Mouse (Mus musculus): Measurements from ENCODE around the gene Phf21a. TPM values are rescaled to one million over a fixed set of nuclear protein-coding genes. Genes with fewer than 3 reads are reported as not detected.

Phf21a gene
- polyA plus RNA-seq, 1 experiment from 2014 or later: 7.3 TPM

DNA sequence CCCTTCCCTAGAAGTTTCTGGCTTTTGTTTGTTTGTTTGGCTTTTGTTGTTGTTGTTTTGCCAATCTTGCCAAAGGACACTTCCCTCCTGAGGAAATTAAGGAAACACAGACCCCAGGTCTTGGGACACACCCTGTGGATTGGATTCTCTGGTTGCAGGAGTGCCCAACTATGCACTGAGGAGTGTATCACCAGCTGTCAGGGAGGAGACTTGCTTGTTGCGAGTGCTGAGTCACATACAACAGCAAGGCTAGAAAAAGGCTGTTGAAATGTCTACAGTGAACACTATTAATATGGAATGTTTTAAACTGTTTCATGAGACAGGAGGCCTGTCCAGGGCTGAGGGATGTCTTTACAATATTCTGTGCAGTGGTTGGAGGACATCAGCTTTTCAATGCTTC is 26.0 kb upstream of the Phf21a start:
- Histone ChIP-seq H3K27ac (replicated peaks) (no peak overlapping the region), H3K4me1 (replicated peaks; ENCODE audit: control insufficient read depth, insufficient read depth) (no peaks in the 10 kb centered on the region), H3K27me3 (ENCODE audit: control insufficient read depth, insufficient read depth, low read length) (no peaks in the 10 kb centered on the region), H3K9me3 (ENCODE audit: control insufficient read depth, low read length) (no peaks in the 10 kb centered on the region), H3K36me3 (ENCODE audit: control insufficient read depth, insufficient read depth, low read length) (no peaks in the 10 kb centered on the region), H3K4me3 (ENCODE audit: low read depth, low read length) (no peak overlapping the region), H3K9ac (ENCODE audit: low read length) (no peak overlapping the region), H3K4me2 (replicated peaks; ENCODE audit: low read depth) (no peak overlapping the region)
- TF ChIP-seq CTCF (IDR thresholded peaks at IDR 0.05; ENCODE audit: low read depth): no peak
- no peak for TF ChIP-seq EP300 (optimal IDR thresholded peaks at IDR 0.05)
- DNase-seq (ENCODE audit: low spot score) (no peak), ATAC-seq (ENCODE audit: low FRiP score, low TSS enrichment) (peak; percentile 65; the same call in 1 of the 2 replicates)
- 23% methylated on average over 1 of the region's 1 CpGs for WGBS

- 40% methylated on average over 3 of the region's 3 CpGs for WGBS
- Histone ChIP-seq H3K27ac (replicated peaks) (no peak overlapping the region), H3K36me3 (ENCODE audit: control insufficient read depth, insufficient read depth, low read length) (no peaks in the 10 kb centered on the region), H3K4me3 (ENCODE audit: low read depth, low read length) (no peak overlapping the region), H3K9ac (ENCODE audit: low read length) (no peak overlapping the region), H3K27me3 (ENCODE audit: control insufficient read depth, insufficient read depth, low read length) (no peaks in the 10 kb centered on the region), H3K4me1 (replicated peaks; ENCODE audit: control insufficient read depth, insufficient read depth) (no peaks in the 10 kb centered on the region), H3K9me3 (ENCODE audit: control insufficient read depth, low read length) (no peaks in the 10 kb centered on the region), H3K4me2 (replicated peaks; ENCODE audit: low read depth) (no peak overlapping the region)
- no peak for ATAC-seq (ENCODE audit: low FRiP score, low TSS enrichment)
- TF ChIP-seq CTCF (IDR thresholded peaks at IDR 0.05; ENCODE audit: low read depth): no peak
- TF ChIP-seq EP300 (optimal IDR thresholded peaks at IDR 0.05): no peak
- no peak for DNase-seq (ENCODE audit: low spot score)
These were observed 25.3 kb upstream of the Phf21a start for GRCm38 (mm10) chr2:92067600-92067999.

DNA sequence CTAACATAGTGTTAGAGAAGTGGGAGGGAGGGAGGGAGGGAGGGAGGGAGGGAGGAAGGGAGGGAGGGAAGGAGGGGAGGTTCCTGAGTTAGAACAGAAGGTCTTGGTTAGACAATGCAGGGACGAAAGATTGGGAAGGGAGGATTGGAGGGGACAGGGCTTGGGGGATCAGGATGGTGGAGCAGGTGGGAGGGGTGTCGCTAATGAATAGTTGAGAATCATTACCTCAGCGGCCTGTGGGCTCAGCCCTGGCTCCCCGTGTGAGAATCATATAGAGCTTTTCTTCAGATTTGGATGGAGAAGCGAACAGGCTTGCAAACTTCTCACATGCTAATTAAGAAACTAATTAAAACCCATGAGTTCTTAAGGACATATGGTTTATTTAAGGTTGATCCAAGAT is 23.3 kb upstream of the Phf21a start:
- 75% methylated on average over 5 of the region's 5 CpGs for WGBS
- ATAC-seq (ENCODE audit: low FRiP score, low TSS enrichment): no peak
- TF ChIP-seq EP300 (optimal IDR thresholded peaks at IDR 0.05) (no peak), CTCF (IDR thresholded peaks at IDR 0.05; ENCODE audit: low read depth) (no peak)

DNA sequence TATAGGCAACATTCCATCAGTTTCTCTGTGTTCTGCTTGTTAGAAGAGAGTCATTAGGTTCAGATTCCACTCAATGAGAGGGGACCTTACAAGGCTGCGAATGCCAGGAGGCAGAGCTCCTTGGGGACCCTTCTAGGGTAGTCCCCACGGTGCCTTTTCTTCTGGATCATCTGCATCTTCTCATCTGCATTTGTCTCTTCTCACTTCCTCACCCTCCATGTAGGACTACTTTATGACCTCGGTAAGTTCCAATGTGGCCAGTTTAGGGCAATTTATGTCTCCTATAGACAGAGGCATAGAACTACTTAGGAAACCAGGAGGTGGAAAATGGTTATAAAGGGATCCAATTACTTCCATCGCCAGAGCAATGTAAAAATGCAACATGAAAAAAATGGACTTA is 21.8 kb upstream of the Phf21a start:
- ATAC-seq (ENCODE audit: low FRiP score, low TSS enrichment): no peak
- Histone ChIP-seq H3K4me1 (replicated peaks; ENCODE audit: control insufficient read depth, insufficient read depth) (no peaks in the 10 kb centered on the region), H3K36me3 (ENCODE audit: control insufficient read depth, insufficient read depth, low read length) (no peaks in the 10 kb centered on the region), H3K4me2 (replicated peaks; ENCODE audit: low read depth) (no peak overlapping the region), H3K27ac (replicated peaks) (no peak overlapping the region), H3K4me3 (ENCODE audit: low read depth, low read length) (no peak overlapping the region), H3K9ac (ENCODE audit: low read length) (no peak overlapping the region), H3K9me3 (ENCODE audit: control insufficient read depth, low read length) (no peaks in the 10 kb centered on the region), H3K27me3 (ENCODE audit: control insufficient read depth, insufficient read depth, low read length) (no peaks in the 10 kb centered on the region)
- TF ChIP-seq EP300 (optimal IDR thresholded peaks at IDR 0.05) (no peak), CTCF (IDR thresholded peaks at IDR 0.05; ENCODE audit: low read depth) (no peak)
- 78% methylated on average over 4 of the region's 4 CpGs for WGBS
- DNase-seq (ENCODE audit: low spot score): no peak

More for the DNA sequence above, 23.3 kb upstream of the Phf21a start:
- Histone ChIP-seq H3K4me2 (replicated peaks; ENCODE audit: low read depth) (no peak overlapping the region), H3K27ac (replicated peaks) (no peak overlapping the region), H3K4me1 (replicated peaks; ENCODE audit: control insufficient read depth, insufficient read depth) (no peaks in the 10 kb centered on the region), H3K9me3 (ENCODE audit: control insufficient read depth, low read length) (no peaks in the 10 kb centered on the region), H3K27me3 (ENCODE audit: control insufficient read depth, insufficient read depth, low read length) (no peaks in the 10 kb centered on the region), H3K4me3 (ENCODE audit: low read depth, low read length) (no peak overlapping the region), H3K9ac (ENCODE audit: low read length) (no peak overlapping the region), H3K36me3 (ENCODE audit: control insufficient read depth, insufficient read depth, low read length) (no peaks in the 10 kb centered on the region)
- DNase-seq (ENCODE audit: low spot score): no peak

- no peaks in the 10 kb centered on the region for H3K9me3 ChIP-seq (ENCODE audit: control insufficient read depth, low read length)
- no peak overlapping the region for H3K4me2 ChIP-seq (replicated peaks; ENCODE audit: low read depth)
- no peak overlapping the region for H3K9ac ChIP-seq (ENCODE audit: low read length)
- no peaks in the 10 kb centered on the region for H3K36me3 ChIP-seq (ENCODE audit: control insufficient read depth, insufficient read depth, low read length)
- no peaks in the 10 kb centered on the region for H3K27me3 ChIP-seq (ENCODE audit: control insufficient read depth, insufficient read depth, low read length)
- no peak overlapping the region for H3K4me3 ChIP-seq (ENCODE audit: low read depth, low read length)
- H3K27ac ChIP-seq (replicated peaks): no peak overlapping the region
- no peaks in the 10 kb centered on the region for H3K4me1 ChIP-seq (replicated peaks; ENCODE audit: control insufficient read depth, insufficient read depth)
- TF ChIP-seq EP300 (optimal IDR thresholded peaks at IDR 0.05) (no peak), CTCF (IDR thresholded peaks at IDR 0.05; ENCODE audit: low read depth) (no peak)
- DNase-seq (ENCODE audit: low spot score): no peak
- 79% methylated on average over 13 of the region's 13 CpGs for WGBS
- ATAC-seq (ENCODE audit: low FRiP score, low TSS enrichment): no peak
These were observed 16.7 kb upstream of the Phf21a start for GRCm38 (mm10) chr2:92076086-92076692.

DNA sequence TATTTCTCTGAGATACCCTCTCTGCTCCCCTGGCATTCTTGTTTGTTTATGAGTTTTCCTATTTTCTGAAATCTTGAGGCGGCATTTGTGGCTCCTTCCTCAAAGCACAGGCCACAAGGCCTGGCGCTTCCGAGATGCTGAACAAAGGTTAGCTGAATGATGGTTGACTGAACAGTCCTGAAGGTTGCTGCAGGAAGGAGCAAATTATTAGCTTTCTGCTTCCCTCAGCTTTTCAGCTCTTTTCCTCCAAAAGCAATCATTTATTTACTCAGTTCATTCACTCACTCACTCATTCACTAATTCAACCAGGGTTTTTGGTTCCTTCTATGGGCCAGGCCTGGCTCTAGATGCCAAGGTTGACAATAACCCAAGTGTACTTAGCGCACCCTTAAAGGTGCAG is 10.7 kb upstream of the Phf21a start:
- DNase-seq (ENCODE audit: low spot score) (no peak), ATAC-seq (ENCODE audit: low FRiP score, low TSS enrichment) (no peak)
- H3K4me1 ChIP-seq (replicated peaks; ENCODE audit: control insufficient read depth, insufficient read depth): no peaks in the 10 kb centered on the region
- 90% methylated on average over 4 of the region's 4 CpGs for WGBS
- no peak for TF ChIP-seq EP300 (optimal IDR thresholded peaks at IDR 0.05)
- TF ChIP-seq CTCF (IDR thresholded peaks at IDR 0.05; ENCODE audit: low read depth): no peak
- no peaks in the 10 kb centered on the region for H3K9me3 ChIP-seq (ENCODE audit: control insufficient read depth, low read length)
- H3K27ac ChIP-seq (replicated peaks): no peak overlapping the region
- no peaks in the 10 kb centered on the region for H3K27me3 ChIP-seq (ENCODE audit: control insufficient read depth, insufficient read depth, low read length)
- H3K4me2 ChIP-seq (replicated peaks; ENCODE audit: low read depth): no peak overlapping the region
- no peak overlapping the region for H3K4me3 ChIP-seq (ENCODE audit: low read depth, low read length)
- no peaks in the 10 kb centered on the region for H3K36me3 ChIP-seq (ENCODE audit: control insufficient read depth, insufficient read depth, low read length)
- no peak overlapping the region for H3K9ac ChIP-seq (ENCODE audit: low read length)

Measured in stomach, postnatal 0 days (tissue).